Mouse (Mus musculus) embryonic facial prominence, embryonic 11.5 days (tissue): ENCODE data around the gene Btf3. TPM values are rescaled to one million over a fixed set of nuclear protein-coding genes. Genes with fewer than 3 reads are reported as not detected.
A peak's percentile ranks its signal among the peaks of the same experiment; 100 is the strongest.

Experiments used
- ATAC-seq: fragments of 200-750 bp; cut with Nextera tagmentation; replicated peaks from 2 replicates; pipeline ENCODE4 v1.8.0; 2017; ENCODE audit warnings: low read depth; ENCODE audit not compliant: insufficient number of reproducible peaks, low FRiP score, low TSS enrichment
- DNase-seq: peaks from one replicate; pipeline ENCODE4 v3.0.0-alpha.2; 2015; ENCODE audit warnings: low spot score
- H3K27ac ChIP-seq: fragments of 300-500 bp; sonication (generic); replicated peaks from 2 replicates; pipeline ENCODE4 v1.5.1; 2014; ENCODE audit warnings: mild to moderate bottlenecking, low read depth, low read length, control low read depth
- H3K27me3 ChIP-seq: fragments of 300-500 bp; sonication (generic); 2 replicates; pipeline ENCODE4 v1.6.1; 2014; ENCODE audit warnings: mild to moderate bottlenecking, low read length, moderate library complexity, mixed read lengths; ENCODE audit not compliant: control insufficient read depth, insufficient read depth
- H3K36me3 ChIP-seq: fragments of 300-500 bp; sonication (generic); replicated peaks from 2 replicates; pipeline ENCODE4 v1.6.1; 2014; ENCODE audit warnings: low read depth, mild to moderate bottlenecking, low read length, moderate library complexity, mixed read lengths; ENCODE audit not compliant: control insufficient read depth, insufficient read depth
- H3K4me1 ChIP-seq: fragments of 300-500 bp; sonication (generic); 2 replicates; pipeline ENCODE4 v1.6.1; 2014; ENCODE audit warnings: low read length, mixed read lengths; ENCODE audit not compliant: control insufficient read depth, insufficient read depth
- H3K4me2 ChIP-seq: fragments of 300-500 bp; sonication (generic); 2 replicates; pipeline ENCODE4 v1.6.1; 2014; ENCODE audit warnings: low read depth, mild to moderate bottlenecking, control low read depth, low read length, moderate library complexity
- H3K4me3 ChIP-seq: fragments of 300-500 bp; sonication (generic); 2 replicates; pipeline ENCODE4 v1.5.1; 2014; ENCODE audit warnings: low read depth, low read length, control low read depth
- H3K9ac ChIP-seq: fragments of 300-500 bp; sonication (generic); replicated peaks from 2 replicates; pipeline ENCODE4 v1.6.1; 2014; ENCODE audit warnings: mild to moderate bottlenecking, control low read depth, low read length
- H3K9me3 ChIP-seq: fragments of 300-500 bp; sonication (generic); replicated peaks from 2 replicates; pipeline ENCODE4 v1.6.1; 2016; ENCODE audit warnings: mild to moderate bottlenecking, low read length, inconsistent platforms, mixed read lengths; ENCODE audit not compliant: control insufficient read depth
- WGBS: fragments of 180-500 bp; shearing (Covaris S2); extraction: QIAGEN DNeasy Blood & Tissue Kit; methylation state at CpG from one replicate; pipeline ENCODE4 v1.1.7; 2014; 5-methylcytosine and 5-hydroxymethylcytosine counted together
- polyA plus RNA-seq: library from polyadenylated mRNA; unstranded; fragments of >200 nt; fragmentation: Nextera tagmentation; extraction: Ambion mirVana; gene quantifications from 2 replicates; pipeline ENCODE4 v1.2.1, GENCODE M21; 2014

Btf3 gene
- polyA plus RNA-seq, result 952 and 1,036 TPM in 2 replicates

DNA sequence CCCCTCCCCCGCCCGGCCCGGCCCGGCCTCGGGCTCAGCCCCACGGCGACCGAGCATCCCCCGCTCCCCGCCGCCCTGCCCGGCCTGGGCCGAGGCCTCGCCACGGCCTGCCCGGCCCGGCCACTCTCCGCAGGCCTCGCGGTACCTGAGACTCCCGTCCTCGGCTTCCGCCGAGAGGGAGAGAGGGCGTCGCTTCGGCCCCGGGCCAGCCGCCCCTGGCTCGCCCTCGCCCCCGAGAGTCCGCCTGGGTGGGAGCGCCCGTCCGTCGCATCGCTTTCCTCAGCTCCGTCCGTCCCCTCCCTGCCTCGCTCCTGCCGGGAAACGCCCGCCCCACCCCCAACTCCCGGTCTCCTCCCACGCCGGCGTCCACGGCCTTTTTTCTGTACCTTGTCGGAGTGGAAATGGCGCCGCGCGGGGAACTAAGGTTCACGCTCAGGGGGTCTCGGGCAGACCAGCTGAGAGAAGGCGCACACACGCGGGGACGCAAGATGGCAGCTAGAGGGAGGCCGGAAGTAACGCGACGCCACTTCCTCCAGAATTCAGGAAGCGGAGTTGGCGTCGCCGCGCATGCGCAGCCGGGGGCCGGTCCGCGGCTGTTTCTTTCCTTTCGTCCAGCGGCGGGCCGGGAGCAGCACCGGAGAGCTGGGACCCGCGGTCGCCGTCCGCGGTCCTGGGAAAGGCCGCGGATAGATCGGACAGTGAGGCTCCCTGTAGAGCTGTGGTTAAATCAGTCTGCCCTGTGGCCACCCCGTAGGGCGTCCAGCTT is at the start of gene Btf3:
Btf3 (minus strand) TSS at position 527 of the 766 bp plus-strand sequence.
- Histone ChIP-seq H3K4me3 (peak within 1 kb of the TSS; percentile 85), H3K9ac (peak within 1 kb of the TSS; percentile 91), H3K4me2 (peak within 1 kb of the TSS; percentile 64), H3K9me3 (no peaks in the 10 kb centered on the region), H3K27ac (peak within 1 kb of the TSS; percentile 68), H3K36me3 (no peaks in the 10 kb centered on the region; the same call in 1 of the 2 replicates), H3K27me3 (no peaks in the 10 kb centered on the region), H3K4me1 (no peaks in the 10 kb centered on the region)
- WGBS, result under 1% methylated on average over 68 of the region's 90 CpGs
- ATAC-seq (peak; percentile 88), DNase-seq (peak; percentile 97)

DNA sequence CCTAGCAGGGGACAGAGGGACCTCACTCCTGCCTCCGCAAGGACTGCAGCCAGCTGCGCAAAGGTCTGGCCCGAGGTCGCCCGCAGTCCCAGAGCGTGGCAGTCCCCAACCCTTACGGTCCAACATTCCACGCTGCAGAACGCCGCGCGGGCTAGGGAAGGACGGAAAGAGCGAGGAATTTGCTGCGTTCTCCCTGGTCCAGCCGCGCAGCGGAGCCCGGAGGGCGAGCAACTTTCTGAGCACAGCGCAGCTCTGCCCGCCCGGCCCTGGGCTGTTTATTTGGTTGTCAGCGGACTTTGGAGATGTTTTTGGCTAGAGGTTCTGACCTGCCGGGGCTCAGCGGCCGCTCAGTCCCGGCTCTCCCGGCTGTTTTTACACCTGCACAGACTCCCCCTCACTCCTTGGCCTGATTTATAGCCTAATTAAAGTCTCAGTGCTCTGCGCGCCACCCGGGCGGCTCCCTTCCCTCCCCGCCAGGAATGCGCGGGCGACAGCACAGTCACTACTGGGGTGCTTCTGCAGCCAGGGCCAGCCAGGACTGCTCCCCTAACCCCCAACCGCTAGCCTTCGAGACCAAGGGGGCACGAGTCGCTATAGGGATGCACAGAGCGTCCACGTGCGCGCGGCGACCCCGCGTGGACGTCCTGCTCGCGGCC is 49.1 kb upstream of the Btf3 start:
- H3K36me3 ChIP-seq, result no peaks in the 10 kb centered on the region
- H3K4me1 ChIP-seq, result peaks cover 8% of the 10 kb centered on the region
- H3K9me3 ChIP-seq, result no peaks in the 10 kb centered on the region
- 0 out of 2 replicates have a peak overlapping the region, but pooled peaks have one; percentile 1 for H3K27ac ChIP-seq
- peak overlapping the region; percentile 66 for H3K4me2 ChIP-seq
- ATAC-seq (peak; percentile 65; the same call in 1 of the 2 replicates), DNase-seq (peak; percentile 68)
- peak overlapping the region; percentile 31 for H3K4me3 ChIP-seq
- under 1% methylated on average over 52 of the region's 52 CpGs for WGBS
- H3K9ac ChIP-seq, result peak overlapping the region; percentile 57
- H3K27me3 ChIP-seq, result peaks cover 32% of the 10 kb centered on the region

DNA sequence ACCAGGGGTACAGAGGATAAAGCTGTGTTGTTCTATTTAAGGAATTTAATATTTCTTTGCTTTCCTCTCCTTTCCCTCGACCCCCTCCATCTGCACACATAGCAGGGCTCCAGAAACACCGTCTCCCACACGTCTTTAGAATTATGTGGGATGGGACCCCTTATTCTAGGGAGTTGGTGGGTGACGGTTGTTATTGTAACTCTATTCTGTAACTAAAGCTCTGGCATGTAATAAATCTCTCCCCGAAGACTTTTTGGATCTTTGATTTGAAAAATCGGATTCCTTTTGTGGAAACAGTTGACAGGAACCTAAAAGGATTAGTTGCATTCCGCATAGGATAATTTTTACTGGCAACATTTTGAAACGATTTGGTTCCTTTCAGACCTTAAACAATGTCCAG is 48.3 kb upstream of the Btf3 start:
- Histone ChIP-seq H3K27ac (no peak overlapping the region), H3K36me3 (no peaks in the 10 kb centered on the region), H3K4me3 (no peak overlapping the region), H3K9me3 (no peaks in the 10 kb centered on the region), H3K4me1 (peaks cover 8% of the 10 kb centered on the region), H3K9ac (no peak overlapping the region), H3K27me3 (peaks cover 39% of the 10 kb centered on the region), H3K4me2 (no peak overlapping the region)
- peak; percentile 36 for DNase-seq
- no peak for ATAC-seq
- WGBS, result 2% methylated on average over 8 of the region's 8 CpGs

DNA sequence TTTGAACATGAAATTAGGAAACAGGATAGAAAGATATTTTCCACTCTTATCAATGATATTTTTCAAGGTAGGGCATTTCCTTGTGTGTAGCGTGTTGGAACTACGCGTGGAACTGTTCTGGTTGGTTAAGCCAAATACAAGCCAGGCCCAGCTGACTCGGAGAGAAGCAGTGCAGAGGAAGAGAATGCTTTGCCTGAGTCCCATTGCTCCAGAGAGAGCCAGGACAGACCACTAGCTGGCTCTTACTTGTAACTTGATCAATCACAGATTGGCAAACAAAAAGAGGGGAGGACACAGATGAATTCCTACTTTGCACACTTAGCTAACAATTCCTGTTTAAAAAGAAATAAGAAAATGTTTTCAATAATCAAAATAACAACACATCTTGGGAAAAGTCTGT is 46.2 kb upstream of the Btf3 start:
- Histone ChIP-seq H3K4me2 (no peak overlapping the region), H3K27ac (no peak overlapping the region), H3K4me1 (peaks cover 8% of the 10 kb centered on the region), H3K9me3 (no peaks in the 10 kb centered on the region), H3K27me3 (peaks cover 41% of the 10 kb centered on the region), H3K4me3 (no peak overlapping the region), H3K9ac (no peak overlapping the region), H3K36me3 (no peaks in the 10 kb centered on the region)
- ATAC-seq (no peak), DNase-seq (peak; percentile 60)
- 4% methylated on average over 4 of the region's 4 CpGs for WGBS

DNA sequence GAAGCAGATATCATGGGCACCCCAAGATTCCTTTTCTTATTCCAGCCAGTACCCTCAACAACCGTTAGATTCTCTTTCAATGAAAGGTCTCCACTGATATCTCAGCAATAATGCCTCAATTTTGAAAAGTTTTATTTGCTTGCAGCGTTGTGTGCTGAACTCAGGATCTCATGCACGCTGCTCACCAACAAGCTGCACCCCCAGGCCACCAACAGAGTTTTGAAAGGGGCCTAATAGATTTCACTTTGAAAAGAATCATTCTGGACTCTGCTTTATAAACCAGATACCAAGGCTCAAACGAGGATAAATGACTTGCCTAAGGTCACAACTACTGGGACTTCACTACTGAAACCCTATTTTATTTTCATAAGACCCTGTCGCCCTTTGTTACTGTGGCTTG is 44.4 kb upstream of the Btf3 start:
- Histone ChIP-seq H3K36me3 (no peaks in the 10 kb centered on the region), H3K27me3 (peaks cover 35% of the 10 kb centered on the region), H3K9ac (no peak overlapping the region), H3K27ac (no peak overlapping the region), H3K4me1 (peaks cover 3% of the 10 kb centered on the region), H3K9me3 (no peaks in the 10 kb centered on the region), H3K4me3 (no peak overlapping the region), H3K4me2 (no peak overlapping the region)
- WGBS, result 13% methylated on average over 5 of the region's 5 CpGs
- DNase-seq (no peak), ATAC-seq (no peak)

DNA sequence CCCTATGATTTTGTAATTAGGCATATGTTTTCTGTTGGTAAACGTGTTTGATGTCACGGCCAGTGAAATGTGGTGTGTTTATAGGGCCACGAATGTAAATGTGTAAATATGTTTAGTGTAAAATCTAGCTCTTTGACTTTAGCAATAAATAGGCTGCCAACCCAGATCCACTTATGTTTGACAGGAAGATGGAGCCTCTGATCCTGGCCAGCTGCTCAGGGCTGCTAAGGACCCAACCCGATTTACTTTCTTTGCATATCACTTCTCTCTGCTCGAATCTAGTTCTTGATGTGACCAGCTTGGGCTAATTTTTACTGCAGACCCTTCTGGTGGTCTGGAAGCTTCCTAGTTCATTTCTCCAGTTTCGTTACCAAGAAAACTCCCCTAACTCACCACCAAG is 43.6 kb upstream of the Btf3 start:
- H3K4me3 ChIP-seq, result no peak overlapping the region
- no peak overlapping the region for H3K4me2 ChIP-seq
- no peak overlapping the region for H3K27ac ChIP-seq
- H3K9ac ChIP-seq, result no peak overlapping the region
- DNase-seq (no peak), ATAC-seq (no peak)
- 4% methylated on average over 6 of the region's 6 CpGs for WGBS
- peaks cover 38% of the 10 kb centered on the region for H3K27me3 ChIP-seq
- no peaks in the 10 kb centered on the region; the same call in 1 of the 2 replicates for H3K4me1 ChIP-seq
- H3K9me3 ChIP-seq, result no peaks in the 10 kb centered on the region
- no peaks in the 10 kb centered on the region for H3K36me3 ChIP-seq

DNA sequence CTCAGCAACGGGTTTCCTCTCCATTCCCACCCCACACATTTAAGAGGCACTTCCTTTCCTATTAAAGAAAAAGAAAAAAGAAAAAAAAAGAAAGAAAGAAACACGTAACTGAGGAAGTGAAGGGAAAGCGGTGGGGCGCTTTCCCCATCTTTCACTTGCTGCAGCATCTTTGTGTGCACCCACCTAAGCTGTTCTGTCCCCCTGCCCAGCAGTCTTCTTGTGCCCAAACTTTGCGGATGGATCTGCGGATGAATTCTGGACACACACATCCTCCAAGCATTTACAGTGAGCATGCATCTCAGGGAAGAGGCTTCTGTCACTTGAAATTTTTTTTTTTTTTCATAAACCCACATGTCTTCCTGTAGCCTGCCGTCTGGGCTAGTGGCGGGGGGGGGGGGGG is 42.5 kb upstream of the Btf3 start:
- H3K4me1 ChIP-seq, result peaks cover 2% of the 10 kb centered on the region; the same call in 1 of the 2 replicates
- H3K27me3 ChIP-seq, result peaks cover 45% of the 10 kb centered on the region
- DNase-seq, result peak; percentile 48
- no peak overlapping the region for H3K4me3 ChIP-seq
- no peak for ATAC-seq
- H3K9ac ChIP-seq, result no peak overlapping the region
- no peaks in the 10 kb centered on the region for H3K36me3 ChIP-seq
- H3K4me2 ChIP-seq, result no peak overlapping the region
- 1% methylated on average over 6 of the region's 8 CpGs for WGBS
- no peaks in the 10 kb centered on the region for H3K9me3 ChIP-seq
- H3K27ac ChIP-seq, result no peak overlapping the region
